Mouse (Mus musculus) ES-Bruce4 (cell line): ENCODE results near the gene Gak. TPM values are rescaled to one million over a fixed set of nuclear protein-coding genes. Genes with fewer than 3 reads are reported as not detected.

Experiments
- H3K27ac ChIP-seq: 2 replicates; pipeline ENCODE4 v1.5.1; 2012; ENCODE audit warnings: low read length, inconsistent platforms; ENCODE audit not compliant: insufficient read depth
- H3K27me3 ChIP-seq: 2 replicates; pipeline ENCODE4 v1.6.1; 2012; ENCODE audit warnings: mild to moderate bottlenecking, low read length, inconsistent platforms; ENCODE audit not compliant: control insufficient read depth, poor library complexity, insufficient read depth, severe bottlenecking
- H3K36me3 ChIP-seq: 2 replicates; pipeline ENCODE4 v1.6.1; 2012; ENCODE audit warnings: inconsistent platforms, mild to moderate bottlenecking, low read length, moderate library complexity; ENCODE audit not compliant: control insufficient read depth, poor library complexity, insufficient read depth, severe bottlenecking
- H3K4me1 ChIP-seq: one replicate; pipeline ENCODE4 v1.8.1; 2011; ENCODE audit warnings: low read length; ENCODE audit not compliant: control insufficient read depth, insufficient read depth
- H3K4me3 ChIP-seq: 2 replicates; pipeline ENCODE4 v1.5.1; 2011; ENCODE audit warnings: low read depth, mild to moderate bottlenecking, low read length
- H3K9ac ChIP-seq: 2 replicates; pipeline ENCODE4 v1.6.1; 2012; ENCODE audit warnings: low read depth, mild to moderate bottlenecking, inconsistent platforms; ENCODE audit not compliant: poor library complexity, severe bottlenecking
- H3K9me3 ChIP-seq: replicated peaks from 2 replicates; pipeline ENCODE4 v1.6.1; 2012; ENCODE audit warnings: mild to moderate bottlenecking, low read length, inconsistent platforms; ENCODE audit not compliant: control insufficient read depth, poor library complexity, insufficient read depth, severe bottlenecking
- CTCF ChIP-seq: IDR thresholded peaks from one replicate; pipeline ENCODE4 v1.8.1; 2011; ENCODE audit warnings: low read depth, low read length
- EP300 ChIP-seq: IDR thresholded peaks from 2 replicates; pipeline ENCODE4 v1.6.1; 2011; ENCODE audit warnings: low read depth, low read length; ENCODE audit not compliant: insufficient read depth
- POLR2A ChIP-seq: IDR thresholded peaks from one replicate; pipeline ENCODE4 v1.8.1; 2011; ENCODE audit warnings: low read length; ENCODE audit not compliant: insufficient read depth
- polyA plus RNA-seq: library from polyadenylated mRNA; stranded (reverse); fragments of >200 nt; gene quantifications from 2 replicates; pipeline ENCODE4 v1.2.4, GENCODE M21; 2011; ENCODE audit warnings: low read depth; ENCODE audit not compliant: missing spikeins, insufficient read depth, insufficient read length

Gak gene
- polyA plus RNA-seq, 1 experiment = 63.0 TPM

GRCm38 (mm10) chr5:108581361-108581891 is 48.1 kb downstream of the Gak start:
- H3K27ac ChIP-seq = no peak overlapping the region
- H3K27me3 ChIP-seq = no peaks in the 10 kb centered on the region
- no peak for TF ChIP-seq EP300
- TF ChIP-seq POLR2A = no peak
- no peak for TF ChIP-seq CTCF
- H3K9me3 ChIP-seq = no peaks in the 10 kb centered on the region
- no peak overlapping the region for H3K9ac ChIP-seq
- peaks cover 29% of the 10 kb centered on the region for H3K36me3 ChIP-seq
- H3K4me1 ChIP-seq = no peaks in the 10 kb centered on the region
- H3K4me3 ChIP-seq = no peak overlapping the region

- no peak for TF ChIP-seq CTCF
- TF ChIP-seq EP300 = no peak
- no peak for TF ChIP-seq POLR2A
- Histone ChIP-seq H3K36me3 (peaks cover 36% of the 10 kb centered on the region), H3K27me3 (no peaks in the 10 kb centered on the region), H3K9ac (no peak overlapping the region), H3K4me3 (no peak overlapping the region), H3K9me3 (no peaks in the 10 kb centered on the region), H3K27ac (no peak overlapping the region), H3K4me1 (no peaks in the 10 kb centered on the region)
Measured at GRCm38 (mm10) chr5:108573054-108573453, 56.5 kb downstream of the Gak start.

- Histone ChIP-seq H3K27me3 (no peaks in the 10 kb centered on the region), H3K9ac (no peak overlapping the region), H3K4me3 (no peak overlapping the region), H3K27ac (no peak overlapping the region), H3K36me3 (peaks cover 27% of the 10 kb centered on the region), H3K4me1 (no peaks in the 10 kb centered on the region), H3K9me3 (no peaks in the 10 kb centered on the region)
- TF ChIP-seq CTCF (no peak), POLR2A (no peak), EP300 (no peak)
Measured at GRCm38 (mm10) chr5:108570991-108571390, 58.6 kb downstream of the Gak start.

- no peak overlapping the region for H3K27ac ChIP-seq
- no peak overlapping the region for H3K4me3 ChIP-seq
- H3K36me3 ChIP-seq = peaks cover 20% of the 10 kb centered on the region
- H3K9ac ChIP-seq = no peak overlapping the region
- H3K27me3 ChIP-seq = no peaks in the 10 kb centered on the region
- H3K9me3 ChIP-seq = no peaks in the 10 kb centered on the region
- no peak for TF ChIP-seq POLR2A
- no peak for TF ChIP-seq CTCF
- TF ChIP-seq EP300 = no peak
- no peaks in the 10 kb centered on the region for H3K4me1 ChIP-seq
Measured at GRCm38 (mm10) chr5:108567104-108567503, 62.5 kb downstream of the Gak start.

GRCm38 (mm10) chr5:108566523-108566922 is 63.0 kb downstream of the Gak start:
- Histone ChIP-seq H3K4me1 (no peaks in the 10 kb centered on the region), H3K4me3 (no peak overlapping the region), H3K27ac (no peak overlapping the region), H3K9me3 (no peaks in the 10 kb centered on the region), H3K36me3 (peaks cover 16% of the 10 kb centered on the region), H3K27me3 (no peaks in the 10 kb centered on the region), H3K9ac (no peak overlapping the region)
- TF ChIP-seq POLR2A = no peak

GRCm38 (mm10) chr5:108565381-108565780 is 64.2 kb downstream of the Gak start:
- H3K27ac ChIP-seq = no peak overlapping the region
- peaks cover 16% of the 10 kb centered on the region for H3K36me3 ChIP-seq
- no peak overlapping the region for H3K9ac ChIP-seq
- no peaks in the 10 kb centered on the region for H3K4me1 ChIP-seq
- no peaks in the 10 kb centered on the region for H3K27me3 ChIP-seq
- H3K9me3 ChIP-seq = no peaks in the 10 kb centered on the region
- no peak overlapping the region for H3K4me3 ChIP-seq
- TF ChIP-seq CTCF (no peak), EP300 (no peak), POLR2A (no peak)
